Mouse (Mus musculus) liver, embryonic 14.5 days (tissue): Measurements from ENCODE around the gene Scgb2b20.
"Not testable (repeated sequence)": the region's sequence is repeated elsewhere in the genome, so short reads cannot be mapped to it uniquely, and the experiment has no call there.

Source experiments
- CTCF ChIP-seq: IDR thresholded peaks from 2 replicates; pipeline ENCODE4 v1.5.1; 2016; ENCODE audit warnings: antibody characterized with exemption, low read depth, control low read depth
- EP300 ChIP-seq: IDR thresholded peaks from 2 replicates; pipeline ENCODE4 v1.6.1; 2016; ENCODE audit warnings: antibody characterized with exemption, low read depth

GRCm38 (mm10) chr7:33409681-33410080 lies 43.6 kb upstream of the Scgb2b20 start:
- TF ChIP-seq CTCF, EP300: not testable (repeated sequence)
